Mouse (Mus musculus) embryonic fibroblast, embryonic 13.5 days (primary cell): ENCODE data around the gene Adamts10.

Experiments used
- CTCF ChIP-seq: IDR thresholded peaks from 2 replicates; pipeline ENCODE4 v1.5.1; 2011; ENCODE audit warnings: mild to moderate bottlenecking, control low read depth, low read length, moderate library complexity, borderline replicate concordance; ENCODE audit not compliant: insufficient read depth
- POLR2A ChIP-seq: IDR thresholded peaks from 2 replicates; pipeline ENCODE4 v1.6.1; 2011; ENCODE audit warnings: low read depth, mild to moderate bottlenecking, control low read depth, low read length, moderate library complexity

- no peak for TF ChIP-seq CTCF
- TF ChIP-seq POLR2A: 0 out of 2 replicates have a peak, but pooled peaks have one; percentile 21
These were observed 2.5 kb downstream of the Adamts10 start for GRCm38 (mm10) chr17:33526506-33526905.
